Mouse (Mus musculus) cerebellum, postnatal 36 days (tissue): ENCODE measurements around the gene Clec16a.
A peak's percentile ranks its signal among the peaks of the same experiment; 100 is the strongest.

ENCODE experiments used
- DNase-seq, 2 experiments: peaks; one replicate each; pipeline ENCODE4 v3.0.0; 2021 to 2022; ENCODE audit warnings: mixed read lengths in 2 of 2

Gene Clec16a

GRCm38 (mm10) chr16:10727630-10728029 lies 182.5 kb downstream of the Clec16a start:
- DNase-seq: no peak

GRCm38 (mm10) chr16:10728886-10729285 lies 183.7 kb downstream of the Clec16a start:
- DNase-seq: no peak

GRCm38 (mm10) chr16:10730941-10731340 lies 185.8 kb downstream of the Clec16a start:
- no peak for DNase-seq

DNA sequence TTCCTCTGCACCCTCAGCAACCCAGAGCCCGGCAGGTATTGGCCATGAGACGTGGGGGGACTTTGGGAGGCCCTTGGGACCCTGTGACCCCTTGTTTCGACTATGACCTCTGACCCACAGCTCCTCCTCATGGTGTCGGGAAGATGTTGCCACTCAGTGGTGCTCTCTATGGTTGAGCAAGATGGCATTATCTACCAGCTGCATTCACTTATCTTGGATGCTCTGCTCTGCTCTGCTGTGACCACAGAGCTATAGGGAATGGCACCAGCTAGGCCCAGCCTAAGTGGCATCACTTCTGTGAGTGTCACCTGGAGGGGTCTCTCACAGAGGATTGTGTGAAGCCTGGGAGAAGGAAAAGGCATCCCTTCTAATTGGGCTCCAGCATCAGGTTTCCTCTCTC lies 186.6 kb downstream of the Clec16a start:
- DNase-seq: no peak

GRCm38 (mm10) chr16:10732421-10732820 lies 187.3 kb downstream of the Clec16a start:
- no peak for DNase-seq

DNA sequence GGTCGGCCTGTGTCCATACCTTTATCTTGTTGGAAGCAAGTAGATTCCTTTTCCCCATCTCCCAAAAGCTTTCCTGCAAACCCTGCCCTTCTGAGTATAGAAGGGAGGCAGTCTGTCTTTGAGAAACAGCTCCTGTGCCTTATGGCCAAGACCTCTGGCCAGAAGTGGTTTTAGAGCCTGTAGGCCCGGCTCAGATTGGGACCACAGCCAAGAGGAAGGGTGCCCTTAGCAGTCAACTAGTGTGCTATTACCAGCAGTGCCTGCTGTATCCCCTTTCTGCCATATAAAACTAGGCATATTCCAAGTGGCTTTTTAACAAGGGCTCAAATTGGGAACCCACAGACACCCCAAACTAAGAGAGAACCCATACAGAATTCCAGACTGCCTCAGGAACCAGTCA lies 190.6 kb downstream of the Clec16a start:
- no peak for DNase-seq

GRCm38 (mm10) chr16:10736364-10736763 lies 191.2 kb downstream of the Clec16a start:
- DNase-seq: no peak

DNA sequence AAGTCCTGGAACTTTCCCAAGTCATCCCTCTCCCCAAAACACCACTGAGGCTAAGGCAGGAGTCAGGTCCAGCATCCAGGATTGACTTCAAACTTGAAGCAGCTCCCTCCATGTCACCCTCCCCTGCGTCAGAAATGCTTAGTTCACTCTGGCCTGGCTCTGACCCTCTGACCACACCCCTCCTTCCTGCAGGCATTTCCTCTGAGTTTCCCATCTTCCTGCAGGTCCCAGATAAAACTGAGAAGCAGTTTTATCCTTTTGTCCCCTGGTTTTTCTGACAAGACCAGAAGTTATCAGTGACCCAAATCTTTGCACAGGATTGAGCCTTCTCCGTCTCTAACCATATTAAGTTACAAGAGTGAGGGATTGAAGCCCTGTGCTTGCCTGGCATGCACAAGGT lies 192.4 kb downstream of the Clec16a start:
- DNase-seq: no peak

GRCm38 (mm10) chr16:10738866-10739265 lies 193.7 kb downstream of the Clec16a start:
- no peak for DNase-seq

DNA sequence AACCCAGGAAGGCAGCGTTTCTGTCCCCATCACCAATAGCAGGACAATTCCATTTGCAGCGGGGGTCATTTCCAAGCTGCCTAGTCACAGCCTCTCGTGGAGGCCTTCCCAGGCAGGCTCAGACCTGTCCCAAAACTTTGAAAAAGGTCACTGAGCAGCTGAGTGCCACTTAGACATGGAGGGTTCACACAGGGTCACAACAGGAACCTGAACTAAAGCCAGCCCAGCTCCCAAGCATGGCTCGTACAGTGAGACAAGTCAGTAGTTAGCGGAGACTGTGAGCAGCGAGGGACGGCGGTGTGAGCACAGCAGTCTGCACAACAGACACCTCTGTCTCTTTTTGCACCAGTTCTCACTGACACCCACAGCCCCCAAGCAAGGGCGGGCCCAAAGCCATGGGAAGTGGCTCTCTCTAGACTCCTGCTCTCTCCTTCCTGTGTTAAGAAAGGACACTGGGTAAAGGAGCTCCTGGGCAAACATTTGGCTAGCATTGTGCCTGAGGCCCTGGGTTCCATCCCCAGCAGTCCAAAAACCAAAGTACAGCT lies 194.8 kb downstream of the Clec16a start:
- DNase-seq: no peak

DNA sequence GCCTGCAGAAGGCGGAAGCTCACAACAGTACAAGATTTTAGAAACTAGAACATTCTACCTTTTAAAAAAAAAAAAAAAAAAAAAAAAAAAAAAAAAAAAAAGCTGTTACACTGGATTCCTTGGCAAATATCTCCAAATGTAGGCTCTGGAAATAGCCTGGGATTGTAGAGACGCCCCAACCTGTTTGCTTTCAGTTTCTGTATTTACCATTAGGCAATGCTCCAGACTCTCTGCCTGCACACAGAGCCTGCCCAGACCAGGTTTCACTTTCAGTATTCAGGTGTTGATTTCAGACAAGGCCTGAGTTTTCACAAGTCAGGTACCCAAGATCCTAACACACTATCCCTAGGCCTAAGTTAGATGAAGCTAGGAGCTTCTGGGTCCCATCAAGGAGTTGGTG lies 195.9 kb downstream of the Clec16a start:
- DNase-seq: no peak

- DNase-seq: peak in 1 of 2 experiments; percentile 8
Observed at GRCm38 (mm10) chr16:10749226-10749625, 204.1 kb downstream of the Clec16a start.

- DNase-seq: peak; percentile 79 to 85
Observed at GRCm38 (mm10) chr16:10749824-10750223, 204.7 kb downstream of the Clec16a start.

- DNase-seq: no peak
Observed at GRCm38 (mm10) chr16:10754521-10755296, 209.6 kb downstream of the Clec16a start.

- no peak for DNase-seq
Observed at GRCm38 (mm10) chr16:10756168-10756567, 211.0 kb downstream of the Clec16a start.

DNA sequence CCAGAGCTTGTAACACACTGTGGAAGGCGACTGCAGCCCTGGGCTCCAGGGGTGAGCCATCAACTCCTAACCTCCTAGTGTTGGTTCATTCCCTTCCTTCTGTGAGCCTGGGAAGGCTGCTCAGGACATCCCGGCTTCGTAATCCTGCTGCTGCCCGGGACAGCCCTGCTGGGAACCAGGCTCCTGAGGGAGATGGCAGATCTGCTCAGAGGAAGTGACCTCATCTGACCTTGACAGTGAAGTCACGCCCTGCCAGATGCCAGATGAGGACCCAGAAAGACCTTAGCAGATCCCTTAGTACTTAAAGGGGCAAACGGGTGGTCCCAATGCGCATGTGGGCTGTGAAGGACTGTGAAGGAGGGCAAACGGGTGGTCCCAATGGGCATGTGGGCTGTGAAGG lies 216.0 kb downstream of the Clec16a start:
- DNase-seq: no peak

DNA sequence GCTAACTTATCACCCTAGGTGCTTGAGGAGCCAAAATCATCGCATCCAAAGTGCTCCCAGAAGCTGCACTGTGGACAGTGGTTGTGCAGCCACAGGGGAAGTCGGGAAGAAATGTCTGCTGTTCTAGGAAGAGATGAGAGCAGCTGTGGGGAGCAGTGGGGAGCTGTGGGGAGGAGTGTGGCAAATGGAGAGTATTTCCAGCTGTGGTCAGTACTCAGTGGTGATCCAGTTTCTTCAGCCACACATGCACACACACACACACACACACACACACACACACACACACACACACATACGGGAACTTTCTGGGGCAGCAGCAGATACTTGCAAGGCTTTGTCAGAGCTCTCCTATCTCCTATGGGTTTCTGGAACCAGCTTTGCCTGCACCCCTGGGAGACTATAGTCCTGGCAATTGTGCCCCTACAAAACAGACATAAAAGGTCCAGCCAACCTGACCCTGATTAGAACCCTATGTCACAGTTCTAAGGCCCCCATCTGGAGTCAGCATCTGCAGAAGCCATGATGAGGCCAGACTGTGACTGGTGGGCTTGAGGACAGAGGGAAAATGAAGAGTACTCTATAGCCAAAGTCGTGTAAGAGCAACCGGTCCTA lies 217.5 kb downstream of the Clec16a start:
- no peak for DNase-seq

DNA sequence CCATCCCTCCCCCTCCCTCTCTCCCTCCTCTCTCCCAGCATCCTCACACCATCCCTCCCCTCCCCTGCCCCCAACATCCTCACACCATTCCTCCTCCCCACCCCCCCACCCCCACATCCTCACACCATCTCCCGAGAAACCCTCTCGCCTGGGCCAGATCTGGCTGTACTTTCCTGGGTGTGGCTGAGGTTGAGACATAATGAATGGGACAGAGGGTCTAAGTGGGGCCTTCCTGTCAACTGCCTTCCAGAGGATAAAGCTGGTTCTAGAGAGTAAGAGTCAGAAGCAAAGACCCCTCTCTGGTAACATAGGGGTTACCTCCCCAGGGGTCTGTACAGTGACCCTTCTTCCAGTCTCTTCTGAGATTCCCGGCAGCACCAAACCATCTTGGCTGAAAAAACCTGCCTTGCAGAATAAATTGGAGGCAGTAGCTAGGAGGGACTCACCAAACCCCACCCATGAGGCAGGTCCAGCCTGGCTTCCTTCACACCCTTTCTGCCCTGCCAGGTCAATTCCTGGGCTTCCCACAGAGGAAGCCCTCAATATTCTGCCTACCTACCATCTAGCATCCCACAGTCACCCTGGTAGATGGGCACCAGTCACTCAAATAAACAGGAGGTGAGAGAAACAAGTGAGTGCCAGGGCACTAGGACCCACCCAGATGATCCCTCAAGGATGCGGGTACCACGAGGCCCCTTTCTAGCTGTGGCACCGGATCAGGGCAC lies 218.6 kb downstream of the Clec16a start:
- no peak for DNase-seq

DNA sequence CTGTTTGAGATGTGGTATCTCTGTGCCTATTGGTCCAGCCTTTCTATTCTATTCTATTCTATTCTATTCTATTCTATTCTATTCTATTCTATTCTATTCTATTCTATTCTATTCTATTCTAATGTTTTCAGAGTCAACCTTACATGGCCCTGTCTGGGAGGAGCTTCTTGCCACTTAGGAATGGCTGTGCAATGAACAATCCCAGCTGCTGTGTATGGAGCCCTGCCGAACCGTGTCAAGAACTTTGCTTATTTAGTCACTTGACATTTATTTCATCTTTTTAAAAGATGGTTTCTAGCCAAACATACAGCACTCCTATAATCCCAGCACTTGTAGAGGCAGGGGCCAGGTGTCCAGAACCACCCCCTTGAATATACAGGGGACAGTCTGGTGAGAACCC lies 219.2 kb downstream of the Clec16a start:
- DNase-seq: no peak

DNA sequence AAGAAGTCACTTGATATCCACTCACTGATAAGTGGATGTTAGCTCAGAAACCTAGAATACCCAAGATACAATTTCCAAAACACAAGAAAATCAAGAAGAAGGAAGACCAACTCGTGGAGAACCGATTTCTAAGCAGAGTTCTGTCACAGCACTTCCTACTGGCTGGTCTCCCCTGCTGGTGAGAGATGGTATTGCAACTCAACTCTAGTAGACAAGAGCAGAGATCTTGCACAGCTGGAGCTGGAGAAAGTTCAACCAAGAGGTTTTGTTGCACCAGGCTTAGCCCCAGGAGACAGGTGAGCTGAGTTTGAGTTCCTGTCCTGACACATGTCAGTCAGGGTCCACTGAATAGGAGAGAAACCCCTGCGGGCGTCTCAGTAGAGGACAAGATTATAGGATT lies 222.0 kb downstream of the Clec16a start:
- peak; percentile 58 to 74 for DNase-seq

GRCm38 (mm10) chr16:10768821-10769220 lies 223.7 kb downstream of the Clec16a start:
- no peak for DNase-seq

GRCm38 (mm10) chr16:10769661-10770060 lies 224.5 kb downstream of the Clec16a start:
- no peak for DNase-seq

DNA sequence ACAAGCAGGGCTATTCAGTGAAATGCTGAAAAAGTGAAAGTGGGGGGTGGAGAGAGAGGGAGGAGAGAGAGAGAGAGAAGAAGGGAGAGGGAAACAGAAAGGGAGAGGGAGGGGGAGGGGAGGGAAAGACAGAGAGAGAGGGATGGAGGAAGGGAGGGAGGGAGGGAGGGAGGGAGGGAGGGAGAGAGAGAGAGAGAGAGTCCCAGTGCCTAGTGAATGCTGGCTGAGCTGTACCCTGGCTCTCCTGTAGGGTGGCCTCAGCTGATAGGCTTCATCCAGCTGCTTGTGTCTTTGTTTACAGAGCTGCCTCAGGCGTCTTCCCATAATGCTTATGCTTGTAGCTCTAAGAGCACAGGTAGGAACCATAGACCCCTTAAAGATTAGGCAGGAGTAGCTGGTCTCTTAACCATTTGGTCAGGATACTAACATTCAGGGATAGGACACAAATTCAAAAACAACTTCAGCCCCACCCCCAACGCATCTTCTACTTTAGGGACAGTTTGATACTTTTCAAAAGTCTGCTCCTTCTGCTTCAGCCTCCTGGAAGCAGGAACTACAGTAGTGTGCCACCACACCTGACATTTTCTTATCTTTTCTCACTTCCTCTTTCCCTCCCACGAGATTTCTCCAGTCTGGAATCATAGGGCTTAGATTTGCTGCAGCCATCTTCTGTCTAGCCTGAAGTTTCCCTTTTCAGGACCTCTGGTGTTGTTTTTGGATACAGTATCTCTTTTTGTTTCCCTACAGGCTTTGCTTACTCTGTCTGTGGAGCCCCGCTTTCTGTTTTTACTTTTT lies 225.6 kb downstream of the Clec16a start:
- no peak for DNase-seq
